Mouse (Mus musculus) MEL (cell line): ENCODE measurements around the gene Rab21.

Experiments
- CTCF ChIP-seq, 3 experiments: IDR thresholded peaks in 2 of 3; conservative IDR thresholded peaks in 1 of 3; 2 replicates each; pipeline ENCODE4 v1.5.1; 2011 to 2012; ENCODE audit warnings: low read length in 3 of 3, low read depth in 2 of 3, mild to moderate bottlenecking in 2 of 3, improper control_type of control experiment in 1 of 3, inconsistent platforms in 1 of 3, mixed read lengths in 1 of 3, moderate library complexity in 1 of 3; ENCODE audit not compliant: control insufficient read depth in 1 of 3, insufficient read depth in 1 of 3, poor library complexity in 1 of 3, severe bottlenecking in 1 of 3
- EP300 ChIP-seq, 2 experiments: IDR thresholded peaks; 2 replicates each; pipeline ENCODE4 v1.6.1; 2011; ENCODE audit warnings: improper control_type of control experiment in 2 of 2, low read length in 2 of 2, low read depth in 1 of 2, mild to moderate bottlenecking in 1 of 2
- GABPA ChIP-seq: IDR thresholded peaks from 2 replicates; pipeline ENCODE4 v1.6.1; 2012; ENCODE audit warnings: low read depth, mild to moderate bottlenecking, inconsistent platforms, low read length, improper control_type of control experiment, moderate library complexity
- KAT2A ChIP-seq: conservative IDR thresholded peaks from 2 replicates; pipeline ENCODE4 v1.6.1; 2012; ENCODE audit warnings: low read depth, low read length, improper control_type of control experiment, inconsistent platforms
- MAX ChIP-seq: IDR thresholded peaks from 2 replicates; pipeline ENCODE4 v1.6.1; 2011; ENCODE audit warnings: low read length, improper control_type of control experiment
- MAZ ChIP-seq: IDR thresholded peaks from 2 replicates; pipeline ENCODE4 v1.6.1; 2012; ENCODE audit warnings: low read depth, mild to moderate bottlenecking, inconsistent platforms, low read length, improper control_type of control experiment
- POLR2AphosphoS5 ChIP-seq: IDR thresholded peaks from 2 replicates; pipeline ENCODE4 v1.6.1; 2012; ENCODE audit warnings: low read depth, borderline replicate concordance, mild to moderate bottlenecking, inconsistent platforms, low read length, moderate library complexity, mixed read lengths
- SMC3 ChIP-seq: IDR thresholded peaks from 2 replicates; pipeline ENCODE4 v1.6.1; 2011; ENCODE audit warnings: low read depth, low read length, improper control_type of control experiment
- TAL1 ChIP-seq: IDR thresholded peaks from 2 replicates; pipeline ENCODE4 v1.6.1; 2012; ENCODE audit warnings: mild to moderate bottlenecking, inconsistent platforms, low read length, moderate library complexity, mixed read lengths
- TCF12 ChIP-seq: IDR thresholded peaks from 2 replicates; pipeline ENCODE4 v1.6.1; 2014; ENCODE audit warnings: low read depth, mild to moderate bottlenecking, inconsistent platforms, low read length, improper control_type of control experiment, moderate library complexity
- USF1 ChIP-seq: IDR thresholded peaks from 2 replicates; pipeline ENCODE4 v1.6.1; 2014; ENCODE audit warnings: low read depth, mild to moderate bottlenecking, inconsistent platforms, low read length, improper control_type of control experiment, moderate library complexity
- USF2 ChIP-seq, 2 experiments: IDR thresholded peaks; 2 replicates each; pipeline ENCODE4 v1.6.1; 2011 to 2012; ENCODE audit warnings: improper control_type of control experiment in 2 of 2, low read length in 2 of 2, borderline replicate concordance in 1 of 2, inconsistent platforms in 1 of 2, low read depth in 1 of 2, mild to moderate bottlenecking in 1 of 2; ENCODE audit not compliant: insufficient read depth in 1 of 2
- ZMIZ1 ChIP-seq: IDR thresholded peaks from 2 replicates; pipeline ENCODE4 v1.6.1; 2012; ENCODE audit warnings: low read depth, mild to moderate bottlenecking, inconsistent platforms, low read length, improper control_type of control experiment, moderate library complexity

GRCm38 (mm10) chr10:115296401-115296935 is 18.9 kb downstream of the Rab21 start:
- TF ChIP-seq TCF12 (no peak), CTCF (IDR thresholded peaks at IDR 0.05 in 2 of 3, conservative IDR thresholded peaks at IDR 0.05 in 1 of 3; ENCODE audit: control insufficient read depth in 1 of 3, insufficient read depth in 1 of 3, low read depth in 2 of 3, low read length in 3 of 3, poor library complexity in 1 of 3, severe bottlenecking in 1 of 3) (no peak), SMC3 (peak; percentile 19; the same call in 1 of the 2 replicates), GABPA (no peak), USF2 (IDR thresholded peaks at IDR 0.05; ENCODE audit: borderline replicate concordance in 1 of 2, insufficient read depth in 1 of 2, low read depth in 1 of 2, low read length in 2 of 2) (no peak), USF1 (no peak), MAX (no peak), TAL1 (no peak), POLR2AphosphoS5 (no peak), EP300 (IDR thresholded peaks at IDR 0.05; ENCODE audit: low read depth in 1 of 2, low read length in 2 of 2) (no peak), ZMIZ1 (no peak), MAZ (no peak), KAT2A (no peak)
